Mouse (Mus musculus) G1E (cell line): ENCODE data around the gene Eef1a1. TPM values are rescaled to one million over a fixed set of nuclear protein-coding genes. Genes with fewer than 3 reads are reported as not detected.

ENCODE experiments used
- ATAC-seq: 2 replicates; pipeline ENCODE4 v1.8.0; 2016; ENCODE audit warnings: mild to moderate bottlenecking; ENCODE audit not compliant: insufficient number of reproducible peaks, poor library complexity, low FRiP score, severe bottlenecking; ENCODE audit errors: extremely low read depth
- DNase-seq: peaks from one replicate; pipeline ENCODE4 v3.0.0; 2012; ENCODE audit warnings: low spot score
- H3K27me3 ChIP-seq: 2 replicates; pipeline ENCODE4 v1.6.1; 2012; ENCODE audit warnings: mild to moderate bottlenecking, low read length, inconsistent platforms; ENCODE audit not compliant: insufficient read depth
- H3K36me3 ChIP-seq: replicated peaks from 2 replicates; pipeline ENCODE3; 2012; ENCODE audit warnings: mild to moderate bottlenecking, inconsistent platforms
- H3K4me1 ChIP-seq: 2 replicates; pipeline ENCODE4 v1.6.1; 2012; ENCODE audit warnings: low read depth, low read length, inconsistent platforms, mixed read lengths; ENCODE audit not compliant: insufficient read depth
- H3K4me3 ChIP-seq: 2 replicates; pipeline ENCODE4 v1.5.1; 2012; ENCODE audit warnings: low read depth, mild to moderate bottlenecking, inconsistent platforms, low read length, moderate library complexity, mixed read lengths
- H3K9me3 ChIP-seq: replicated peaks from 2 replicates; pipeline ENCODE4 v1.6.1; 2012; ENCODE audit warnings: inconsistent platforms
- CTCF ChIP-seq: IDR thresholded peaks from 2 replicates; pipeline ENCODE4 v1.5.1; 2012; ENCODE audit warnings: low read depth, low read length, inconsistent platforms, mixed read lengths
- GATA1 ChIP-seq: IDR thresholded peaks from 2 replicates; pipeline ENCODE4 v1.6.1; 2012; ENCODE audit warnings: borderline replicate concordance, low read length, inconsistent platforms, mixed read lengths
- GATA2 ChIP-seq: IDR thresholded peaks from 2 replicates; pipeline ENCODE4 v1.6.1; 2012; ENCODE audit warnings: low read depth, low read length, inconsistent platforms, borderline replicate concordance
- POLR2AphosphoS5 ChIP-seq: IDR thresholded peaks from 2 replicates; pipeline ENCODE4 v1.6.1; 2012; ENCODE audit warnings: low read depth, low read length, inconsistent platforms; ENCODE audit not compliant: insufficient replicate concordance
- TAL1 ChIP-seq: conservative IDR thresholded peaks from 2 replicates; pipeline ENCODE4 v1.6.1; 2012; ENCODE audit warnings: low read depth, low read length, inconsistent platforms, mixed read lengths
- polyA plus RNA-seq: library from polyadenylated mRNA; stranded (reverse); fragments of >175 nt; gene quantifications from 2 replicates; pipeline ENCODE4 v1.2.3, GENCODE M21; 2012
- total RNA-seq, 2 experiments: library from RNA; stranded (forward) in 1 of 2; stranded (reverse) in 1 of 2; fragments of 200-1000 nt in 1 of 2; fragments of >200 nt in 1 of 2; fragmentation: Nextera tagmentation in 1 of 2; gene quantifications; 2 replicates each; pipeline ENCODE4 v1.2.3; 2014 to 2017

Eef1a1 gene
- total and polyA plus RNA-seq, 3 experiments: 1,062 to 20,210 (median 8,565) TPM

GRCm38 (mm10) chr9:78447973-78448873 lies 40.7 kb downstream of the Eef1a1 start, which contains the start of the genes Mto1 and Gm17324:
Gene Mto1 (plus strand): TSS chr9:78448208.
Gene Gm17324 (minus strand): TSS chr9:78448786.
- peaks cover 8% of the 10 kb centered on the region for H3K27me3 ChIP-seq
- peak; percentile 93 for DNase-seq
- TF ChIP-seq TAL1: no peak
- no peak for TF ChIP-seq GATA1
- no peak for TF ChIP-seq CTCF
- no peak for TF ChIP-seq GATA2
- no peak for TF ChIP-seq POLR2AphosphoS5
- ATAC-seq: peak; percentile 51
- peaks cover under 1% of the 10 kb centered on the region; the same call in 1 of the 2 replicates for H3K9me3 ChIP-seq
- H3K4me1 ChIP-seq: peaks cover 35% of the 10 kb centered on the region
- peak within 1 kb of the TSS; percentile 98 for H3K4me3 ChIP-seq
- peaks cover 36% of the 10 kb centered on the region for H3K36me3 ChIP-seq

- no peak for TF ChIP-seq CTCF
- no peak for TF ChIP-seq TAL1
- TF ChIP-seq POLR2AphosphoS5: no peak
- TF ChIP-seq GATA2: no peak
- no peak for TF ChIP-seq GATA1
- Histone ChIP-seq H3K9me3 (peaks cover 7% of the 10 kb centered on the region), H3K27me3 (peaks cover 14% of the 10 kb centered on the region), H3K4me1 (peaks cover 30% of the 10 kb centered on the region), H3K36me3 (peaks cover 29% of the 10 kb centered on the region), H3K4me3 (peak overlapping the region; percentile 98)
- ATAC-seq: no peak
- DNase-seq: no peak
These were observed 41.4 kb downstream of the Eef1a1 start for GRCm38 (mm10) chr9:78447606-78447972.

GRCm38 (mm10) chr9:78442579-78443392 lies 46.2 kb downstream of the Eef1a1 start, which contains the start of gene Cgas:
Gene Cgas (minus strand): TSS chr9:78443237.
- Histone ChIP-seq H3K9me3 (peaks cover 9% of the 10 kb centered on the region), H3K36me3 (no peaks in the 10 kb centered on the region), H3K27me3 (peaks cover 39% of the 10 kb centered on the region), H3K4me3 (no peak within 1 kb of the TSS), H3K4me1 (peaks cover 6% of the 10 kb centered on the region; the same call in 1 of the 2 replicates)
- ATAC-seq (no peak), DNase-seq (no peak)
- TF ChIP-seq GATA1: no peak
- TF ChIP-seq CTCF: no peak
- TF ChIP-seq POLR2AphosphoS5: no peak
- no peak for TF ChIP-seq GATA2
- no peak for TF ChIP-seq TAL1

- ATAC-seq: no peak
These were observed 46.7 kb downstream of the Eef1a1 start for GRCm38 (mm10) chr9:78442237-78442578.

DNA sequence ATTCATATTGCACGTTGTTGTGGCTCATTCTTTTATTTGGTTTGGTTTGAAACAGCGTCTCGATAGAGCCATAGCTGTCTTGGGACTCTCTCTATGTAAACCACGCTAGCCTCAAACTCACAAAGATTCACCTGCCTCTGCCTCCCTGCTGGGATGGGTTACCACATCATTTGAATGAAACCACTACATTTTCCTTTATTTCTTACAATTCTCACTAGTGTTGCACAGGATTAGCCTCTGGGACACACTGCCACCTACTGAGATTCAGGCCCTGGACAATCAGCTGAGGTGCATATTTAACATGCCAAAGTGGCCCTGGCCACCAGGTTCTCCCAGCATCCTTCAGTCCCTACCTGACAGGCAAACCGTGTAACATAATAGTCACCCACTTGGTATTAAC lies 49.5 kb downstream of the Eef1a1 start:
- no peaks in the 10 kb centered on the region for H3K36me3 ChIP-seq
- peaks cover 9% of the 10 kb centered on the region for H3K9me3 ChIP-seq
- TF ChIP-seq CTCF (no peak), POLR2AphosphoS5 (no peak), GATA2 (no peak), GATA1 (no peak), TAL1 (no peak)
- no peak for ATAC-seq
- H3K27me3 ChIP-seq: peaks cover 47% of the 10 kb centered on the region
- H3K4me1 ChIP-seq: no peaks in the 10 kb centered on the region; the same call in 1 of the 2 replicates
- no peak for DNase-seq
- no peak overlapping the region for H3K4me3 ChIP-seq

More at GRCm38 (mm10) chr9:78442237-78442578, 46.7 kb downstream of the Eef1a1 start:
- TF ChIP-seq TAL1 (no peak), GATA1 (no peak), CTCF (no peak), GATA2 (no peak), POLR2AphosphoS5 (no peak)
- Histone ChIP-seq H3K4me3 (no peak overlapping the region), H3K9me3 (peaks cover 9% of the 10 kb centered on the region), H3K4me1 (peaks cover 2% of the 10 kb centered on the region; the same call in 1 of the 2 replicates), H3K36me3 (no peaks in the 10 kb centered on the region), H3K27me3 (peaks cover 39% of the 10 kb centered on the region)
- no peak for DNase-seq

GRCm38 (mm10) chr9:78432471-78432870 lies 56.5 kb downstream of the Eef1a1 start:
- no peak for DNase-seq
- no peaks in the 10 kb centered on the region; the same call in 1 of the 2 replicates for H3K4me1 ChIP-seq
- peaks cover 19% of the 10 kb centered on the region for H3K27me3 ChIP-seq
- H3K36me3 ChIP-seq: no peaks in the 10 kb centered on the region
- H3K9me3 ChIP-seq: no peaks in the 10 kb centered on the region
- TF ChIP-seq GATA2 (no peak), TAL1 (no peak), GATA1 (no peak), POLR2AphosphoS5 (no peak), CTCF (no peak)
- no peak for ATAC-seq
- no peak overlapping the region for H3K4me3 ChIP-seq
